Mouse (Mus musculus) heart, embryonic 10.5 days (tissue): ENCODE results near the gene H2-K1. TPM values are rescaled to one million over a fixed set of nuclear protein-coding genes. Genes with fewer than 3 reads are reported as not detected.

ENCODE experiments used
- DNase-seq: peaks from one replicate; pipeline ENCODE4 v3.0.0-alpha.2; 2017; ENCODE audit warnings: low spot score
- H3K27ac ChIP-seq: fragments of 300-500 bp; sonication (generic); 2 replicates; pipeline ENCODE4 v1.5.1; 2016; ENCODE audit warnings: mild to moderate bottlenecking
- H3K27me3 ChIP-seq: fragments of 300-500 bp; sonication (generic); 2 replicates; pipeline ENCODE4 v1.6.1; 2016; ENCODE audit warnings: mild to moderate bottlenecking; ENCODE audit not compliant: poor library complexity, insufficient read depth, severe bottlenecking
- H3K36me3 ChIP-seq: fragments of 300-500 bp; sonication (generic); 2 replicates; pipeline ENCODE4 v1.6.1; 2016; ENCODE audit warnings: mild to moderate bottlenecking, moderate library complexity
- H3K4me1 ChIP-seq: fragments of 300-500 bp; sonication (generic); 2 replicates; pipeline ENCODE4 v1.6.1; 2016; ENCODE audit warnings: mild to moderate bottlenecking
- H3K4me3 ChIP-seq: fragments of 300-500 bp; sonication (generic); 2 replicates; pipeline ENCODE4 v1.5.1; 2016; ENCODE audit warnings: mild to moderate bottlenecking, moderate library complexity
- H3K9me3 ChIP-seq: fragments of 300-500 bp; sonication (generic); 2 replicates; pipeline ENCODE4 v1.6.1; 2016; ENCODE audit warnings: mild to moderate bottlenecking, moderate library complexity
- WGBS: fragments of 180-500 bp; shearing (Covaris S2); methylation state at CpG from one replicate; pipeline ENCODE4 v1.1.7; 2016; 5-methylcytosine and 5-hydroxymethylcytosine counted together
- polyA plus RNA-seq: library from polyadenylated mRNA; unstranded; fragments of >200 nt; fragmentation: Nextera tagmentation; extraction: Ambion mirVana; gene quantifications from 2 replicates; pipeline ENCODE4 v1.2.1, GENCODE M21; 2016

The H2-K1 gene
- polyA plus RNA-seq, 1 experiment from 2014 or later: 16.2 TPM

DNA sequence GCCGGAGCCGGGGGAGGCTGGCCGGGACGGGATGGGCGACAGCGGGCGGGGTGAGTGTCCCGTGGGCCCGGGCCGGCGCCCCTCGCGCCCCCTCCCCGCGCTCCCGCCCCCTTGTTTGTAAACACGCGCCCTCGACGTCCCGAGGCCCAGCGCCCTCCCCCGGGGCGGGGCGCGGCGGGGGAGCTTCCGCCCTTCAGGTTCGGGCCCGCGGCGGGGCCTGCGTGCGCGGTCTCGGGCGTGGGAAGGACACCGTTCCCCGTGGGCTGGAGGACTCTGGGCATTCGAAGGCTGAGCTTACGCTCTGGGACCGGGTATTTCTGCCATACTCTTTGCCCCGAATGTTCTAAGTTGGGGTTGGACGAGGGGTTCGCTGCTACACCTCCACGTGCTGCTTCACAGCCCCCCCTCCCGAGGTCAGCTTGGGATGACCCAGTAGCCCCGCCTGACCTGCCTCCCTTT is 32.1 kb upstream of the H2-K1 start:
- WGBS: under 1% methylated on average over 45 of the region's 48 CpGs
- Histone ChIP-seq H3K27ac (peak overlapping the region; percentile 98), H3K4me1 (peaks cover 60% of the 10 kb centered on the region), H3K9me3 (no peaks in the 10 kb centered on the region), H3K4me3 (peak overlapping the region; percentile 80), H3K27me3 (peaks cover 3% of the 10 kb centered on the region), H3K36me3 (peaks cover 60% of the 10 kb centered on the region)
- DNase-seq: no peak

DNA sequence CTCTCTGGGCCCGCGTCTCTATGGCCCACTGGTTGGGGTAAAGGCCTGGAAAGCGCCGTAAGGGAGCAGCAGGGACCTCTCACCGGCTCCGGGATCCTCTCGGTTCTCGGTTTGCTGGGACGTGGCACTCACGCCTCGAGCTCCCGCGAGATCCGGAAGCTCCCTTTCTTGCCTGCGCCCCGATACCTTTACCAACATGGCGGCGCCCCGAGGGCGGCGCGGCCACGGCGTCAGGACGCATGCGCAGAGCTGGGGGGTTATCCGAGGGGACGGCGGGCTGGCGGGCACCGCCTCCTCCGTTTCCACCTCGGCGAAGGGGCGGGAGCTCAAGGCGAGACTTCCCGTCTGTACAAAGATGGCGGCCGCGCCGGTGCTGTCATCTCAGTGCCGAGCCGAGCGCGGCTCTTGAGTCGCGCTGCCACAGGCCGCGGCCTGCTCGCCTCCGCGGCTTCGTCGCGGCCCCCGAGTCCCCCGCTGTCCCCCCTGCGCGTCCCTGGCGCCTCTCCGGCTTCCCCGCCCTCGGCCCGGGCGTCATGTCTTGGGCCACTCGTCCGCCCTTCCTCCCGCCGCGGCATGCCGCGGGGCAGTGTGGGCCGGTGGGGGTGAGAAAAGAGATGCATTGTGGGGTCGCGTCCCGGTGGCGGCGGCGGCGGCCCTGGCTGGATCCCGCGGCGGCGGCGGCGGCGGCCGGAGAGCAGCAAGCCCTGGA is 31.5 kb upstream of the H2-K1 start, which contains the start of the genes Slc39a7 and Rxrb:
Gene Slc39a7, minus strand, starts transcription at position 218 of the 709 bp plus-strand sequence.
Gene Rxrb, plus strand, starts transcription at position 348 of the 709 bp plus-strand sequence.
- peak; percentile 98 for DNase-seq
- Histone ChIP-seq H3K27me3 (no peaks in the 10 kb centered on the region), H3K36me3 (peaks cover 54% of the 10 kb centered on the region), H3K4me3 (peak within 1 kb of the TSS; percentile 80), H3K27ac (peak within 1 kb of the TSS; percentile 98), H3K9me3 (no peaks in the 10 kb centered on the region), H3K4me1 (peaks cover 65% of the 10 kb centered on the region)
- under 1% methylated on average over 88 of the region's 88 CpGs for WGBS

DNA sequence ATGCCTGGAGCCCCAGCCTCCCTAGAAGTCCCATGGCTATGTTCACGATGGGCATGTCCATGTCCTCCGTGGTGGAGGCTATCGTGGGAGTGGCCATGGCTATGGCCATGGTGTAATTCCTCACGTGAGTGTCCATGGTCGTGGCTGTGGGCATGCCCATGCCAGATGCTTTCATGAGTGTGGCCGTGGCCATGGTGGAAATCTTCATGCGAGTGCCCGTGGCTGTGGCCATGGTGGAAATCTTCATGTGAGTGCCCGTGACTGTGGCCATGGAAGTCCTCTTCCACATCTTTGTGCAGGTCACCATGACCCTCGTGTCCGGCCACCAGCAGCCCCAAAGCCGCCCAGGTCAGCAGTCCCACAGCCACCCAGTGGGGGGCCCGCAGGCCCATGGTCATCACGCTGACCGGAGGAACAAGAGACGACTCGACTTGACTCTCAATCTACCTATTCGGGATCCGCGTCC is 30.7 kb upstream of the H2-K1 start:
- H3K27me3 ChIP-seq: no peaks in the 10 kb centered on the region
- WGBS: 4% methylated on average over 20 of the region's 20 CpGs
- peak; percentile 81 for DNase-seq
- peaks cover 68% of the 10 kb centered on the region for H3K4me1 ChIP-seq
- H3K9me3 ChIP-seq: no peaks in the 10 kb centered on the region
- H3K4me3 ChIP-seq: peak overlapping the region; percentile 80
- peak overlapping the region; percentile 98 for H3K27ac ChIP-seq
- H3K36me3 ChIP-seq: peaks cover 46% of the 10 kb centered on the region

DNA sequence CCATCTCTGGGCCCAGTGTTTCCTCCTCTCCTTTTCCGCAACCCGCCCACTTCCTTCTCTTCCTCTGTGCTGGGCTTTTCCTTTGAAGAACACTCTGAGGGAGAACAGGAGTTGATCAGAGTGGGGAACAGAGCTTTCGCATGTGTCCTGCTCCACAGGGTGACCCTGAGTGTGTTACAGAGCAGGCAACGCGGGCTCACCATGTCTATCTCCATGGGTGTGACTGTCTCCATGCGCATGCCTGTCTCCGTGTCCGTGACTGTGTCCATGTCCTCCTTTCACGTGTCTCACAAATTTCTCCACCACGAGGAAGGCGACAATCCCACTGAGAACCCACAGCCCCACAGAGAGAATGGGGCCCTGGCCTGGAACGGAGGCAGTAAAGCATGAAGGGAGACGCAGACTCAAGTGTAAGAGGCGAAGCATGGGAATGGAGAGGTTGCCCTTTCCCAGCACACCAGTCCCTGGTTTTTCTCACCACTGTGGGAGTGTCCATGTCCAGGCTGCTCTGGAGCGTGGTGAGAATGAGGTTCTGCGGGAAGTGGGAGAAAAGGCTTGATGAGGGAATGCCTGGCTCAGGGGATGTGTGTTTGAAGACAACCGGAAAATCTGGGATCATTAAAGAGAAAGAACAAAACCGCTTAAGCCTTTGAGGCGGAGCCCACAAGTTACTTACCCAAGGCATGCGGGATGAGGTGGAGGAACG is 29.9 kb upstream of the H2-K1 start:
- Histone ChIP-seq H3K9me3 (no peaks in the 10 kb centered on the region), H3K27ac (peak overlapping the region; percentile 98), H3K4me1 (peaks cover 77% of the 10 kb centered on the region), H3K4me3 (peak overlapping the region; percentile 80), H3K36me3 (peaks cover 39% of the 10 kb centered on the region), H3K27me3 (no peaks in the 10 kb centered on the region)
- DNase-seq: peak; percentile 73
- 78% methylated on average over 21 of the region's 21 CpGs for WGBS

DNA sequence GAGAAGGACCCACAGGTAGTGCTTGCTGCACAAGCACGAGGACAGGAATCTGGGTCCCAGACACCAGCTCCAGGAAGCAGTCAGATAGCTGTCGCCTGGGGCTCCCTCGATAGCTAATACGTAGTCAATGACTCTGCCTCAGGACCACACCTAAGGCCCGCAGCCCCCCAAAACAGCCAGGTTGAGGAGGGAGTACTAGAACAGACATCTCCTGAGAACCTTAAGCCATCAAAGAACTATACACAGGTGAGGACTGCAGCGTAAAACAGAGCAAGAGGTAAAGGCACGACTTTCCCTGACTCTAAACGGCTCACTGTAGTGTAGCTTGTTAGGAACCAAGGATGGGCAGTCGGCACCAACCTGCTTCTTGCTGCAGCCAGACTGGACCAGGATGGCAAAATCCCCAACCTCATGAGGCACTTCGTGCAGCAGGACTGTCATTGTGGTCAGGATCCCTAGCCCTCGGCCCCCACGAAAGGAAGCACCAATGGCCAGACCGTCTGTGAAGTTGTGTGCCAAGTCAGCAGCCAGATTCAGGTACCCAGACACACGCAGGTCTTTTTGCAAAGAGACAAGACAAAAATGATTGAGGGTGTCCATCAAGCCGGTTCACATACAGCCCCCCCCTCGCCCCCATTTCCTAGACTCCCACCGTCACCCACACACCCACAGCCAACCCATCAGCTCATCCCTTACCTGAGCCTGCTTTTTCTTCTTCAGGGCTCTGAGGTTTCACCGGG is 29.2 kb upstream of the H2-K1 start:
- H3K4me1 ChIP-seq: peaks cover 84% of the 10 kb centered on the region
- peaks cover 34% of the 10 kb centered on the region for H3K36me3 ChIP-seq
- peak overlapping the region; percentile 80 for H3K4me3 ChIP-seq
- no peaks in the 10 kb centered on the region for H3K9me3 ChIP-seq
- peak; percentile 70 for DNase-seq
- H3K27me3 ChIP-seq: no peaks in the 10 kb centered on the region
- 0 out of 2 replicates have a peak overlapping the region, but pooled peaks have one; percentile 98 for H3K27ac ChIP-seq
- 88% methylated on average over 18 of the region's 18 CpGs for WGBS

DNA sequence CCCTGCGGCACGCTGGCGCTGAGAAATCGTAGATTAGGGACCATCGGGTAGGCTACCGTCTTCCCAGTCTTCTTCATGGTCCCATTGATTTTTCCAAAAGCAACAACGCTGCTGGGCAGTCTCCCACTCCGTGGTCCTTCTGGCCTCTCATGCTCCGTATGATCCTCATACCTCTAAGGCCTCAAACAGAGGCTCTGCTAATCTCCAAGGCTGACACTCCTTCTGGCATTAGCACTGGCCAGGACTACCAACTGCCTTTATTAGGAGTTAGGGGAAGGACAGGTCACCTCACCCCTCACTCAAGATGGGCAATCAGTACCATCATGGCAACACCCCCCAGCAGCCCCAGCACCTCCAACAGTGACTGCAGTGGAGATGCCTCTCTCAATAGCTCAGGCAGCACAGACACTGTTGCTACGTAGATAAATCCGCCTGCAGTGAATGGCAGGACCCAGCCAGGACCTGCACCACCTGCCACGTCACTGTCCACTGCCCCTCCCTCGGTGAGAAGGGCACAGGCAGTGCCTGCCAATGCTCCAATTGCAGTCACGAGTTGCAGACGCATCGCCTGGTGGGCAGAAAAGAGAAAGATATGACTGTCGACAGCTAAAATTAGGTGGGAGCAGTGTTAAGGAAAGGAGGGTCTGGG is 28.5 kb upstream of the H2-K1 start:
- DNase-seq: peak; percentile 77
- Histone ChIP-seq H3K27ac (peak overlapping the region; percentile 86; the same call in 1 of the 2 replicates), H3K4me1 (peaks cover 86% of the 10 kb centered on the region), H3K4me3 (peak overlapping the region; percentile 76), H3K36me3 (peaks cover 27% of the 10 kb centered on the region), H3K9me3 (no peaks in the 10 kb centered on the region), H3K27me3 (no peaks in the 10 kb centered on the region)
- 75% methylated on average over 17 of the region's 17 CpGs for WGBS

DNA sequence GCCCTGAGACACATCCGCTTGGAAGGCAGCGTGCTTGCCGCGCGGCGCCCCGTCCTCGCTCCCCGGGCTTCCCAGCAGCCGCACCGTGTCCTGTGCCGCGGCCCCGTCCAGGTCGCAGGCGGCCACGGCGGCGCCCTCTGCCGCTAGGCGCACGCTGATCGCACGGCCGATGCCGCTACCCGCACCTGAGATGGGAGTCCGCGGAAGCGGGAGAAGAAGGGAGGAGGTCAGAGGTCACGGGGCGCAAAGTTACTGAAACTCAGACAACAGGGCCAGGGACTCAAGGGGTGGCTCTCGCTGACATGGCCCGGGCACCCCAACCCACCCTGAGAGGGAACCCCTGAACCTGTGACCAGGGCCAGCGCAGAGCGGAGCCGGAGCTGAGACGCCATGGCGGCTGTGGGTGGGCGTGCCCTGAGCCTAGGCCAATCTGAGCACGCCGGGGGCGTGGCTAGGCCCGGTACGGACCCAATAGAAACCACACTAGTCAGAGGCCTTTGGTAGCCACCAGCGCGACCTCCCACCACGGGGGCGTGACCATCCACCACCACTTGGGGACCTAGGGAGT is 27.6 kb upstream of the H2-K1 start, which contains the start of gene H2-Ke6:
Gene H2-Ke6, minus strand, starts transcription at position 405 of the 568 bp plus-strand sequence.
- DNase-seq: peak; percentile 97
- H3K4me3 ChIP-seq: peak within 1 kb of the TSS; percentile 76
- H3K27ac ChIP-seq: peak within 1 kb of the TSS; percentile 86
- H3K9me3 ChIP-seq: no peaks in the 10 kb centered on the region
- under 1% methylated on average over 49 of the region's 49 CpGs for WGBS
- peaks cover 30% of the 10 kb centered on the region for H3K36me3 ChIP-seq
- H3K4me1 ChIP-seq: peaks cover 81% of the 10 kb centered on the region
- H3K27me3 ChIP-seq: no peaks in the 10 kb centered on the region

DNA sequence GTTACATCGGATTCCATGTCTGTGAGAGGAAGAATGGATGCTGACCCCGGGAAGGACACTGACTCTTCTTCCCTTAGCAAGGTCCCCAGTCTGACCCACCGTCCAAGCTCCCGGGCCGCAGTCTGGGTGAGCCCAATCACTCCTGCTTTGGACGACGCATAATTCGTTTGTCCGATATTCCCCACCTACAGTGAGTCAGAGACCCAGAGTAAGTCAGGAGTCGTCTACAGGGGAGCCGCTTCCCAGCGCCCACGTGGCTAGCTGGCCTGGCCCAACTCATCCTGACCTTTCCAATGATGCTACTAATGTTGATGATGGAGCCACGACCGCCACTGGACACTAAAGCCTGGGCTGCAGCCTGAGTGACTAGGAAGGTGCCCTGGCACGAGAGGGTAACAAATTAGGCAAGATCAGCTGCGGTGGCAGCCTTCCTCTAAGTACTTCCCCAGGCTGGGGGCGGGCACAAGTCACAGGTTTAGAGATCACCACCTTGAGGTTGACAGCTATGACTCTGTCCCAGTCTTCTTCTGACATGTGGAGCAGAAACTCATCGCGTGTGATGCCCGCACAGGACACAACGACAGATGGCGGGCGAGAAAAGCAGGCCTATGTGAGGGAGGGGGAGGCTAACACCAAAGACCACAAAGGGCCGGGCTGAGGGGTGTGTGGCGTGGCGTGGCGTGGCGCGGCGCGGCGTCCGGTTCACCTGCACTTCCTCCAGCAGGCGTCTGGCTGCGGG is 26.9 kb upstream of the H2-K1 start:
- 11% methylated on average over 36 of the region's 36 CpGs for WGBS
- no peaks in the 10 kb centered on the region for H3K27me3 ChIP-seq
- H3K9me3 ChIP-seq: no peaks in the 10 kb centered on the region
- H3K27ac ChIP-seq: peak overlapping the region; percentile 86
- peak overlapping the region; percentile 76 for H3K4me3 ChIP-seq
- peaks cover 36% of the 10 kb centered on the region for H3K36me3 ChIP-seq
- peak; percentile 75 for DNase-seq
- H3K4me1 ChIP-seq: peaks cover 75% of the 10 kb centered on the region

DNA sequence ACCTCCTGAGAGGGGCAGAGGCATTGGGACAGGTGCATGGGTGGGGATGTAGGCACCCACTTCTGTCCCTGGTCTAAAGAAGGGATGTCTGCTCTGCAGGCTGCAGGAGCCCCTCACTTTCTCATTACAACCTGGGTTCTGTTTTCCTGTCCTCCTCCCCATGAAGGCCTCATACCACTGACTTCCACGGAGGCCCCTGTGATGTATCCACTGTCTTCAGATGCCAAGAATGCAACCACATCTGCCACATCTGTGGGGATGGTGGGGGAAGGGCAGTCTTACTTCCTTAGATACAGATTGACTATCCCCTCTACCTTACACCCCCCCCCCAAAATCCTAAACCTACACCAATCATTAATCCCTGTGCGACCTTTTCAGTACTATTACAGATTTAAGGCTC is 26.1 kb upstream of the H2-K1 start:
- H3K9me3 ChIP-seq: no peaks in the 10 kb centered on the region
- H3K4me1 ChIP-seq: peaks cover 75% of the 10 kb centered on the region
- no peak for DNase-seq
- H3K27ac ChIP-seq: 0 out of 2 replicates have a peak overlapping the region, but pooled peaks have one; percentile 99
- peaks cover 45% of the 10 kb centered on the region for H3K36me3 ChIP-seq
- H3K27me3 ChIP-seq: no peaks in the 10 kb centered on the region
- 20% methylated on average over 2 of the region's 2 CpGs for WGBS
- peak overlapping the region; percentile 90; the same call in 1 of the 2 replicates for H3K4me3 ChIP-seq

DNA sequence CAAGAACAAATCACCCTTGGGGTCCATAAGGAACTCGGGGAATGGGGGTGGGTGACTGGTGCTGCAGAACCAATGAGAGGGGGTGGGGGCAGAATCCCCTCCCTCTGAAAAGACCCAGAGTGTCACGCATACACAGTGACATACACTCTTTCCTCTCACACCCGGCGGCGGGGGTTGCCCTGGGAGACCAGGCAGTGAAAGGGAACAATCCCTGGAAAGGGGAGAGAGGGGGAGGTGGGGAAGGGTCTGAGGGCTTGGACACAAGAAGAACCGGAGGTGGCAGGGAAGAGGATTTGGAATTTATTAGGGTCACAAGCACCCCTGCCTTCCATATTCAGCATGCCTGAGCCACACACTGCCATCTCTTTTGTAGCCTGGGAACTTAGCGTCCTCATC is 25.6 kb upstream of the H2-K1 start:
- Histone ChIP-seq H3K4me3 (peak overlapping the region; percentile 90), H3K27me3 (no peaks in the 10 kb centered on the region)

More for the DNA sequence above, 25.6 kb upstream of the H2-K1 start:
- Histone ChIP-seq H3K27ac (peak overlapping the region; percentile 99), H3K36me3 (peaks cover 50% of the 10 kb centered on the region), H3K9me3 (no peaks in the 10 kb centered on the region), H3K4me1 (peaks cover 75% of the 10 kb centered on the region)
- DNase-seq: peak; percentile 76
- 14% methylated on average over 7 of the region's 7 CpGs for WGBS
